ENCODE assay signal across 9 mouse cellular contexts in the genomic region with DNA sequence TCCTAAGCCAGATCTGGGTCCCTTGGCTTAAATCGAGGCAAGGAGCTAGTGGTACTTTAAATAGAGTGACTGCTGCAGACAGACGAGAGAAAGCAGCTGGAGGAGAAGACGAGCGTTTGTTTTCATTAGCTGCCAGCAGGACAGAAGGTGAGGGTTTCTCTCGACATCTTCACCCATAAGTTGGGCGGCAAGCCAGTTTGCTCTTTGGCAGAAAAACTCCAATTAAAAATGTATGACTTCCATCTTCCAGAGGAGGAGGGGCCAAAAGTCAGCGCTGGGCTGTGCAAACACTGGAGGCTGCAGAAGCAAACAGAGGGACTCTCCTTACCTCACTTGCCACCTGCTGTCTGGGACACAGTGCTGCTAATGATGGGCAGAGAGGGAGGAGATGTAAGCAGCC. TPM values are rescaled to one million over a fixed set of nuclear protein-coding genes. Genes with fewer than 3 reads are reported as not detected.
A peak's percentile ranks its signal among the peaks of the same experiment; 100 is the strongest.
DNase-seq lines count a peak whose midpoint lies in the region; ATAC-seq and TF ChIP-seq lines count a peak whose summit lies in the region.
"Had no signal": no experiment of that assay in that cellular context is flagged by ENCODE, and none has a peak within 500 bp of the region (broad histone marks: within the 10 kb centered on the region; RNA-seq: fewer than 3 reads in every experiment).

No protein-coding gene starts in this region.

- H3K27me3 ChIP-seq in intestine, postnatal 0 days (replicated peaks; ENCODE audit: control insufficient read depth, insufficient read depth, low read length) = no peaks in the 10 kb centered on the region
- no peaks in the 10 kb centered on the region for H3K27me3 ChIP-seq in midbrain, embryonic 16.5 days (ENCODE audit: control insufficient read depth, insufficient read depth, low read depth, low read length)

- no peak overlapping the region for H3K4me2 ChIP-seq in intestine, postnatal 0 days (replicated peaks; ENCODE audit: low read depth)
- no peak overlapping the region for H3K4me2 ChIP-seq in midbrain, embryonic 16.5 days (ENCODE audit: low read length)

- peak; percentile 3 for DNase-seq in adrenal gland, postnatal 10 days
- DNase-seq in adrenal gland, postnatal 4 days (ENCODE audit: low spot score in 2 of 2) = no peak
- DNase-seq in left cerebral cortex, postnatal 10 days (ENCODE audit: extremely low spot score in 1 of 2, low spot score in 2 of 2) = peak; percentile 31 to 60
- no peak for DNase-seq in left cerebral cortex, adult 9 months (ENCODE audit: low spot score in 2 of 2)
- no peak for DNase-seq in urinary bladder, adult 18-20 months (ENCODE audit: low spot score in 2 of 2)
- no peak for DNase-seq in heart, adult 9 months (ENCODE audit: low spot score in 2 of 2)
- DNase-seq: heart, adult 18-20 months had no signal

- ATAC-seq in intestine, postnatal 0 days = no peak
- peak; percentile 66; the same call in 1 of the 2 replicates for ATAC-seq in midbrain, embryonic 16.5 days

- no peaks in the 10 kb centered on the region for H3K4me1 ChIP-seq in intestine, postnatal 0 days (replicated peaks; ENCODE audit: control insufficient read depth, insufficient read depth, low read length)
- H3K4me1 ChIP-seq in midbrain, embryonic 16.5 days (ENCODE audit: control insufficient read depth, insufficient read depth, low read length) = peaks cover 5% of the 10 kb centered on the region

- no peak overlapping the region for H3K9ac ChIP-seq in intestine, postnatal 0 days (ENCODE audit: low read depth, low read length)
- H3K9ac ChIP-seq in midbrain, embryonic 16.5 days (ENCODE audit: low read depth, low read length) = no peak overlapping the region

- no peaks in the 10 kb centered on the region for H3K36me3 ChIP-seq in intestine, postnatal 0 days (ENCODE audit: control insufficient read depth, insufficient read depth)
- H3K36me3 ChIP-seq in midbrain, embryonic 16.5 days (ENCODE audit: control insufficient read depth, insufficient read depth, low read length) = no peaks in the 10 kb centered on the region

- 6% methylated on average over 7 of the region's 7 CpGs for WGBS in intestine, postnatal 0 days
- 38% methylated on average over 7 of the region's 7 CpGs for WGBS in midbrain, embryonic 16.5 days

- intact Hi-C loops in left cerebral cortex, postnatal 10 days (cut with DNase I) = no loop called here

- 0 out of 2 replicates have a peak, but pooled peaks have one; percentile 6 for TF ChIP-seq CTCF in intestine, postnatal 0 days (IDR thresholded peaks at IDR 0.05; ENCODE audit: low read depth)

- no peaks in the 10 kb centered on the region for H3K9me3 ChIP-seq in intestine, postnatal 0 days (ENCODE audit: control insufficient read depth)
- H3K9me3 ChIP-seq in midbrain, embryonic 16.5 days (replicated peaks; ENCODE audit: control insufficient read depth, low read length, poor library complexity, severe bottlenecking) = no peaks in the 10 kb centered on the region

- no peak overlapping the region for H3K27ac ChIP-seq in intestine, postnatal 0 days (ENCODE audit: low read depth, low read length)
- H3K27ac ChIP-seq in midbrain, embryonic 16.5 days (ENCODE audit: low read length) = no peak overlapping the region; the same call in 1 of the 2 replicates

- no peak overlapping the region for H3K4me3 ChIP-seq in intestine, postnatal 0 days (ENCODE audit: low read depth, low read length)
- H3K4me3 ChIP-seq in midbrain, embryonic 16.5 days (ENCODE audit: low read depth, low read length) = no peak overlapping the region

RNA-seq across cellular contexts. Expression of a gene that starts 37.3 kb away (rescaled TPM):
- not detected for total RNA-seq in adrenal gland, postnatal 10 days (2021)
- total RNA-seq in adrenal gland, postnatal 4 days (2021) = under 1 TPM in 1 of 2 experiments, not detected in 1; 0.17 TPM
- total RNA-seq in left cerebral cortex, postnatal 10 days (2021) = 10 to 100 TPM; 12.9 to 16.8 TPM
- polyA plus RNA-seq in intestine, postnatal 0 days (2015; fragmentation: Nextera tagmentation; extraction: Ambion mirVana) = 0.29 and 0.33 TPM in 2 replicates
- 49.8 and 64.9 TPM in 2 replicates for polyA plus RNA-seq in midbrain, embryonic 16.5 days (2015; fragmentation: Nextera tagmentation; extraction: Ambion mirVana)
- total RNA-seq: heart, adult 18-20 months had no signal

Comparison
In these comparisons a context has a peak if more than half of its experiments do, and no peak if none do; other contexts are left out.
1. DNase-seq: peak in adrenal gland, postnatal 10 days (single experiment) and left cerebral cortex, postnatal 10 days (2 of 2); none in adrenal gland, postnatal 4 days (0 of 2), left cerebral cortex, adult 9 months (0 of 2), urinary bladder, adult 18-20 months (0 of 2) and heart, adult 9 months (0 of 2).
2. RNA of a gene that starts 37.3 kb away (total RNA-seq): 12.9 to 16.8 TPM in left cerebral cortex, postnatal 10 days; 0.17 TPM in adrenal gland, postnatal 4 days and not detected in adrenal gland, postnatal 10 days; every median in the first group is over 10 times any median in the second.